Mouse (Mus musculus) liver, postnatal 0 days (tissue): Measurements from ENCODE around the gene Ptpa. TPM values are rescaled to one million over a fixed set of nuclear protein-coding genes. Genes with fewer than 3 reads are reported as not detected.

ENCODE experiments used
- ATAC-seq: fragments of 200-750 bp; cut with Nextera tagmentation; 2 replicates; pipeline ENCODE4 v1.8.0; 2017; ENCODE audit warnings: mild to moderate bottlenecking, moderate library complexity
- DNase-seq: peaks from one replicate; pipeline ENCODE4 v3.0.0-alpha.2; 2016
- H3K27ac ChIP-seq: fragments of 300-500 bp; sonication (generic); 2 replicates; pipeline ENCODE4 v1.5.1; 2014; ENCODE audit warnings: antibody characterized with exemption, moderate library complexity, mild to moderate bottlenecking, low read depth
- H3K27me3 ChIP-seq: fragments of 300-500 bp; sonication (generic); 2 replicates; pipeline ENCODE4 v1.6.1; 2014; ENCODE audit warnings: low read length, control low read depth, mixed read lengths; ENCODE audit not compliant: insufficient read depth
- H3K36me3 ChIP-seq: fragments of 300-500 bp; sonication (generic); replicated peaks from 2 replicates; pipeline ENCODE4 v1.6.1; 2014; ENCODE audit warnings: mild to moderate bottlenecking, control low read depth, low read length, moderate library complexity, mixed read lengths; ENCODE audit not compliant: insufficient read depth
- H3K4me1 ChIP-seq: fragments of 300-500 bp; sonication (generic); 2 replicates; pipeline ENCODE4 v1.6.1; 2014; ENCODE audit warnings: antibody characterized with exemption, mild to moderate bottlenecking, control low read depth; ENCODE audit not compliant: insufficient read depth
- H3K4me2 ChIP-seq: fragments of 300-500 bp; sonication (generic); 2 replicates; pipeline ENCODE4 v1.6.1; 2014; ENCODE audit warnings: low read depth, mild to moderate bottlenecking, low read length, moderate library complexity, mixed read lengths
- H3K4me3 ChIP-seq: fragments of 300-500 bp; sonication (generic); 2 replicates; pipeline ENCODE4 v1.5.1; 2014; ENCODE audit warnings: low read depth, low read length
- H3K9ac ChIP-seq: fragments of 300-500 bp; sonication (generic); replicated peaks from 2 replicates; pipeline ENCODE4 v1.6.1; 2014; ENCODE audit warnings: mild to moderate bottlenecking, moderate library complexity
- H3K9me3 ChIP-seq: fragments of 300-500 bp; sonication (generic); 2 replicates; pipeline ENCODE4 v1.6.1; 2016; ENCODE audit warnings: mild to moderate bottlenecking, control low read depth, low read length, mixed read lengths
- CTCF ChIP-seq: sonication (generic); IDR thresholded peaks from 2 replicates; pipeline ENCODE4 v1.5.1; 2016; ENCODE audit warnings: antibody characterized with exemption, low read depth
- EP300 ChIP-seq: IDR thresholded peaks from 2 replicates; pipeline ENCODE4 v1.6.1; 2016; ENCODE audit warnings: antibody characterized with exemption, low read depth, mild to moderate bottlenecking
- WGBS: fragments of 180-500 bp; shearing (Covaris S2); extraction: QIAGEN DNeasy Blood & Tissue Kit; methylation state at CpG from one replicate; pipeline ENCODE4 v1.1.7; 2014; ENCODE audit not compliant: insufficient replicate concordance; 5-methylcytosine and 5-hydroxymethylcytosine counted together
- polyA plus RNA-seq: library from polyadenylated mRNA; unstranded; fragments of >200 nt; fragmentation: Nextera tagmentation; extraction: Ambion mirVana; gene quantifications from 2 replicates; pipeline ENCODE4 v1.2.1, GENCODE M21; 2015

The Ptpa gene
- polyA plus RNA-seq, 1 experiment from 2014 or later, result 76.8 TPM

DNA sequence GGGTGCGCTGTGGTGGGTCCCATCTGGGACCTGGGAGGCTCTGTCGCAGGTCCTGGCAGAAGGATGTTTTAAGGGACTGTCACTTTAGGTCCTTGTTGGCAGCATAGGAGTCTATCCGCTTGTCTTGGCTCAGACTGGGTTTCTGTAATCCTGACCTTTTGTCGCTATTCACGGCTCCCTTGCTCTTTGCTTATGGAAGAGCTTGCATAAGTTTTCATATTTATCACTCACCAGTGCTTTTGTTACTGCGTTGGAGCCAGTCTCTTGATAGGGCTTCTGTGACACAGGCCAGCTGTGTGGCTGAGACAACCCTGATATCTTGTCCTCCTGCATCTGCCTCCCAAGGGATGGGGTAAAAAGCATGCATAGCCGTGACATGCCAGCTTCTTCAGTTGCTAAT lies 36.5 kb upstream of the Ptpa start:
- peaks cover 28% of the 10 kb centered on the region for H3K36me3 ChIP-seq
- DNase-seq (no peak), ATAC-seq (no peak)
- H3K27me3 ChIP-seq, result no peaks in the 10 kb centered on the region
- TF ChIP-seq EP300 (no peak), CTCF (no peak)
- no peaks in the 10 kb centered on the region for H3K9me3 ChIP-seq
- H3K4me2 ChIP-seq, result no peak overlapping the region
- H3K4me3 ChIP-seq, result no peak overlapping the region
- no peak overlapping the region for H3K9ac ChIP-seq
- 77% methylated on average over 7 of the region's 7 CpGs for WGBS
- peaks cover 3% of the 10 kb centered on the region; the same call in 1 of the 2 replicates for H3K4me1 ChIP-seq
- no peak overlapping the region for H3K27ac ChIP-seq

DNA sequence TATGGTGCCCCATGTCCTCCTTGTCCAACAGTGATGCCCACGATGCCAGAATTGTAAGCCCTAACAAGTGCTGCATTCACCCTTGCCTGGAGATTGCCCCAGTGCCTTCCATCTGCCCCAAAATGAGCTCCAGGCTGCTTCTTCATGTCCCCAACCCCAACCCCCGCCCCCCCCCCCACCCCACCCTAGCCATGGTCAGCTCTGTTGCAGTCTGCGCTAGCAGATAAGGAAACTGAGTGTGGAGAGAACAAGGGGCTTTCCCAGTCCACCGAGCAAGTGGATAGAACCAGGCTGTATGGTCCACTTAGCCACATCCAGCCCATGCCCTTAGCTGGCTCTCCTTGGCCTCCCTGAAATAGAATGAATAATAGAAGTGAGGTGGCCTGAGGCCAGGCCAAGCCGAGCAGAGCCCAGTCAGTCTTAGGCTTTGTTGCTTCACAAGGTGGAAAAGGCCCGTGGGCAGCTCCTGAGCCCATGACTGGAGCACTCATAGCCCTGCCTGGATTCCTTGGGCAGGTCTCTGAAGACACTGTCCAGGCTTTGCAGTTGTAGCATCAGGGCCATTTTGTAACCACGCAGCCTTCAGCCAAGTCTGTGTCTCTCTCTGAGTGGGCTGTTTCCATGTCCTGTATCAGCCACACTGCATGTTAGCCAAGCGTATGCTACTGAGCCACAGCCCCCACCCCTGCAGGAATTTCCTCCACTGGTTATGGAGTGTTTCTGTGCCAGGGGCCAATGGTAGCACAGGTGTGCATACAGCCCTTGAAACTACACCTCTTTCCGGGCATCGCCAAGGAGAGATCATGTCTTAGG lies 35.1 kb upstream of the Ptpa start:
- ATAC-seq, result peak; percentile 16; the same call in 1 of the 2 replicates
- H3K4me2 ChIP-seq, result no peak overlapping the region
- DNase-seq, result no peak

DNA sequence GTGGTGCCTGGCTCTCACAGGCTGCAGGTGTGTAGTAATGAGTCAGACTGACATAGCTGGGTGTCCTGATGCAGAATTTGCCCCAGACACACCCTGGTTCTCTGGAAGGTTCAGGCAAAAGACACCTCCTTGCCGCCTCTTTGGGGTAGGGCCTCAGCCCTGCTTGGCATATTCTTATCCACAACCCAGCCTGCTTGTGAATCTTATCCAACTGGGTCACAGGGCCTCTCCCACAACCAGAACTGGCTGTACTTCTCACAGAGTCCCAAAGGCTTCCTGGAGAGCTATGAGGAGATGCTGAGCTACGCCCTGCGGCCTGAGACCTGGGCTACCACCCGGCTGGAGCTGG lies 34.5 kb upstream of the Ptpa start:
- DNase-seq, result no peak
- no peaks in the 10 kb centered on the region for H3K27me3 ChIP-seq

More for the DNA sequence above, 35.1 kb upstream of the Ptpa start:
- WGBS, result 73% methylated on average over 10 of the region's 10 CpGs
- Histone ChIP-seq H3K4me1 (peaks cover 3% of the 10 kb centered on the region; the same call in 1 of the 2 replicates), H3K9me3 (no peaks in the 10 kb centered on the region), H3K27ac (0 out of 2 replicates have a peak overlapping the region, but pooled peaks have one; percentile 11), H3K36me3 (peaks cover 27% of the 10 kb centered on the region), H3K4me3 (no peak overlapping the region), H3K27me3 (no peaks in the 10 kb centered on the region), H3K9ac (no peak overlapping the region)
- TF ChIP-seq EP300 (no peak), CTCF (no peak)

GRCm38 (mm10) chr2:30384814-30385213 lies 31.0 kb upstream of the Ptpa start:
- no peak for TF ChIP-seq CTCF
- Histone ChIP-seq H3K9ac (no peak overlapping the region), H3K4me3 (no peak overlapping the region), H3K4me1 (peaks cover 3% of the 10 kb centered on the region; the same call in 1 of the 2 replicates), H3K36me3 (peaks cover 9% of the 10 kb centered on the region; the same call in 1 of the 2 replicates), H3K4me2 (no peak overlapping the region), H3K9me3 (no peaks in the 10 kb centered on the region), H3K27ac (no peak overlapping the region), H3K27me3 (no peaks in the 10 kb centered on the region)
- 55% methylated on average over 5 of the region's 5 CpGs for WGBS
- DNase-seq (no peak), ATAC-seq (no peak)

More for the DNA sequence above, 34.5 kb upstream of the Ptpa start:
- TF ChIP-seq CTCF (no peak), EP300 (peak; percentile 49)
- H3K4me3 ChIP-seq, result no peak overlapping the region
- no peak overlapping the region for H3K27ac ChIP-seq
- no peak overlapping the region for H3K4me2 ChIP-seq
- H3K36me3 ChIP-seq, result peaks cover 27% of the 10 kb centered on the region
- H3K9ac ChIP-seq, result no peak overlapping the region
- H3K9me3 ChIP-seq, result no peaks in the 10 kb centered on the region
- peak; percentile 74 for ATAC-seq
- peaks cover 3% of the 10 kb centered on the region; the same call in 1 of the 2 replicates for H3K4me1 ChIP-seq
- 83% methylated on average over 4 of the region's 4 CpGs for WGBS

- Histone ChIP-seq H3K36me3 (peaks cover 6% of the 10 kb centered on the region; the same call in 1 of the 2 replicates), H3K9ac (no peak overlapping the region), H3K27ac (no peak overlapping the region), H3K4me3 (no peak overlapping the region), H3K9me3 (no peaks in the 10 kb centered on the region), H3K27me3 (no peaks in the 10 kb centered on the region), H3K4me2 (no peak overlapping the region), H3K4me1 (peaks cover 3% of the 10 kb centered on the region; the same call in 1 of the 2 replicates)
- DNase-seq (no peak), ATAC-seq (no peak)
- TF ChIP-seq CTCF, result no peak
- no peak for TF ChIP-seq EP300
- 78% methylated on average over 4 of the region's 4 CpGs for WGBS
Observed at GRCm38 (mm10) chr2:30385591-30385990, 30.2 kb upstream of the Ptpa start.

GRCm38 (mm10) chr2:30386913-30387312 lies 28.9 kb upstream of the Ptpa start:
- no peak overlapping the region for H3K4me2 ChIP-seq
- H3K36me3 ChIP-seq, result peaks cover 5% of the 10 kb centered on the region; the same call in 1 of the 2 replicates
- H3K4me3 ChIP-seq, result no peak overlapping the region
- no peak overlapping the region for H3K27ac ChIP-seq
- no peak overlapping the region for H3K9ac ChIP-seq
- DNase-seq (no peak), ATAC-seq (no peak)
- TF ChIP-seq CTCF (no peak), EP300 (no peak)
- WGBS, result 76% methylated on average over 9 of the region's 9 CpGs
- H3K9me3 ChIP-seq, result no peaks in the 10 kb centered on the region
- no peaks in the 10 kb centered on the region for H3K4me1 ChIP-seq
- no peaks in the 10 kb centered on the region for H3K27me3 ChIP-seq
